Mouse (Mus musculus): Measurements from ENCODE around the gene Mkrn2. TPM values are rescaled to one million over a fixed set of nuclear protein-coding genes. Genes with fewer than 3 reads are reported as not detected.
"Not testable (repeated sequence)": the region's sequence is repeated elsewhere in the genome, so short reads cannot be mapped to it uniquely, and the experiment has no call there.

Mkrn2 gene
- polyA plus RNA-seq, 1 experiment: 32.6 TPM

- DNase-seq (ENCODE audit: low read depth): peak; percentile 55
- TF ChIP-seq CTCF (IDR thresholded peaks at IDR 0.05; ENCODE audit: borderline replicate concordance, extremely low read depth, insufficient read depth, insufficient read length): peak; percentile 54; the same call in 1 of the 2 replicates
- TF ChIP-seq POLR2A (IDR thresholded peaks at IDR 0.05; ENCODE audit: borderline replicate concordance, extremely low read depth, insufficient read depth, insufficient read length, poor library complexity, severe bottlenecking): no peak
These were observed 7.4 kb downstream of the Mkrn2 start for GRCm38 (mm10) chr6:115609121-115609520.

GRCm38 (mm10) chr6:115610301-115610700 lies 8.6 kb downstream of the Mkrn2 start:
- no peak for DNase-seq (ENCODE audit: low read depth)
- TF ChIP-seq POLR2A (IDR thresholded peaks at IDR 0.05; ENCODE audit: borderline replicate concordance, extremely low read depth, insufficient read depth, insufficient read length, poor library complexity, severe bottlenecking) (no peak), CTCF (IDR thresholded peaks at IDR 0.05; ENCODE audit: borderline replicate concordance, extremely low read depth, insufficient read depth, insufficient read length) (no peak)

GRCm38 (mm10) chr6:115613793-115614192 lies 12.1 kb downstream of the Mkrn2 start:
- TF ChIP-seq CTCF (IDR thresholded peaks at IDR 0.05; ENCODE audit: borderline replicate concordance, extremely low read depth, insufficient read depth, insufficient read length): no peak
- TF ChIP-seq POLR2A (IDR thresholded peaks at IDR 0.05; ENCODE audit: borderline replicate concordance, extremely low read depth, insufficient read depth, insufficient read length, poor library complexity, severe bottlenecking): no peak
- no peak for DNase-seq (ENCODE audit: low read depth)

- DNase-seq (ENCODE audit: low read depth): no peak
- no peak for TF ChIP-seq POLR2A (IDR thresholded peaks at IDR 0.05; ENCODE audit: borderline replicate concordance, extremely low read depth, insufficient read depth, insufficient read length, poor library complexity, severe bottlenecking)
These were observed 14.3 kb downstream of the Mkrn2 start for GRCm38 (mm10) chr6:115615983-115616382.

GRCm38 (mm10) chr6:115619818-115620217 lies 18.1 kb downstream of the Mkrn2 start:
- no peak for TF ChIP-seq CTCF (IDR thresholded peaks at IDR 0.05; ENCODE audit: borderline replicate concordance, extremely low read depth, insufficient read depth, insufficient read length)
- TF ChIP-seq POLR2A (IDR thresholded peaks at IDR 0.05; ENCODE audit: borderline replicate concordance, extremely low read depth, insufficient read depth, insufficient read length, poor library complexity, severe bottlenecking): no peak
- DNase-seq (ENCODE audit: low read depth): no peak

GRCm38 (mm10) chr6:115620942-115621341 lies 19.2 kb downstream of the Mkrn2 start:
- TF ChIP-seq POLR2A (IDR thresholded peaks at IDR 0.05; ENCODE audit: borderline replicate concordance, extremely low read depth, insufficient read depth, insufficient read length, poor library complexity, severe bottlenecking): no peak
- no peak for DNase-seq (ENCODE audit: low read depth)

GRCm38 (mm10) chr6:115626121-115626520 lies 24.4 kb downstream of the Mkrn2 start:
- DNase-seq (ENCODE audit: low read depth): no peak

GRCm38 (mm10) chr6:115631056-115631795 lies 29.5 kb downstream of the Mkrn2 start:
- DNase-seq (ENCODE audit: low read depth): no peak
- TF ChIP-seq CTCF (IDR thresholded peaks at IDR 0.05; ENCODE audit: borderline replicate concordance, extremely low read depth, insufficient read depth, insufficient read length) (no peak), POLR2A (IDR thresholded peaks at IDR 0.05; ENCODE audit: borderline replicate concordance, extremely low read depth, insufficient read depth, insufficient read length, poor library complexity, severe bottlenecking) (no peak)

More at GRCm38 (mm10) chr6:115626121-115626520, 24.4 kb downstream of the Mkrn2 start:
- TF ChIP-seq POLR2A (IDR thresholded peaks at IDR 0.05; ENCODE audit: borderline replicate concordance, extremely low read depth, insufficient read depth, insufficient read length, poor library complexity, severe bottlenecking) (no peak), CTCF (IDR thresholded peaks at IDR 0.05; ENCODE audit: borderline replicate concordance, extremely low read depth, insufficient read depth, insufficient read length) (no peak)

GRCm38 (mm10) chr6:115634015-115634414 lies 32.3 kb downstream of the Mkrn2 start:
- no peak for DNase-seq (ENCODE audit: low read depth)
- TF ChIP-seq POLR2A (IDR thresholded peaks at IDR 0.05; ENCODE audit: borderline replicate concordance, extremely low read depth, insufficient read depth, insufficient read length, poor library complexity, severe bottlenecking) (no peak), CTCF (IDR thresholded peaks at IDR 0.05; ENCODE audit: borderline replicate concordance, extremely low read depth, insufficient read depth, insufficient read length) (no peak)

- not testable (repeated sequence) for DNase-seq (ENCODE audit: low read depth)
These were observed 36.5 kb downstream of the Mkrn2 start for GRCm38 (mm10) chr6:115638188-115638587.

- DNase-seq (ENCODE audit: low read depth): no peak
- no peak for TF ChIP-seq POLR2A (IDR thresholded peaks at IDR 0.05; ENCODE audit: borderline replicate concordance, extremely low read depth, insufficient read depth, insufficient read length, poor library complexity, severe bottlenecking)
- TF ChIP-seq CTCF (IDR thresholded peaks at IDR 0.05; ENCODE audit: borderline replicate concordance, extremely low read depth, insufficient read depth, insufficient read length): no peak
These were observed 41.6 kb downstream of the Mkrn2 start for GRCm38 (mm10) chr6:115643315-115643714.

- TF ChIP-seq POLR2A (IDR thresholded peaks at IDR 0.05; ENCODE audit: borderline replicate concordance, extremely low read depth, insufficient read depth, insufficient read length, poor library complexity, severe bottlenecking) (no peak), CTCF (IDR thresholded peaks at IDR 0.05; ENCODE audit: borderline replicate concordance, extremely low read depth, insufficient read depth, insufficient read length) (no peak)
- DNase-seq (ENCODE audit: low read depth): no peak
These were observed 48.2 kb downstream of the Mkrn2 start for GRCm38 (mm10) chr6:115649792-115650365.

Data from brain, embryonic 14.5 days (tissue).